Mouse (Mus musculus): ENCODE data around the gene Nr2c1.

Nr2c1 gene

DNA sequence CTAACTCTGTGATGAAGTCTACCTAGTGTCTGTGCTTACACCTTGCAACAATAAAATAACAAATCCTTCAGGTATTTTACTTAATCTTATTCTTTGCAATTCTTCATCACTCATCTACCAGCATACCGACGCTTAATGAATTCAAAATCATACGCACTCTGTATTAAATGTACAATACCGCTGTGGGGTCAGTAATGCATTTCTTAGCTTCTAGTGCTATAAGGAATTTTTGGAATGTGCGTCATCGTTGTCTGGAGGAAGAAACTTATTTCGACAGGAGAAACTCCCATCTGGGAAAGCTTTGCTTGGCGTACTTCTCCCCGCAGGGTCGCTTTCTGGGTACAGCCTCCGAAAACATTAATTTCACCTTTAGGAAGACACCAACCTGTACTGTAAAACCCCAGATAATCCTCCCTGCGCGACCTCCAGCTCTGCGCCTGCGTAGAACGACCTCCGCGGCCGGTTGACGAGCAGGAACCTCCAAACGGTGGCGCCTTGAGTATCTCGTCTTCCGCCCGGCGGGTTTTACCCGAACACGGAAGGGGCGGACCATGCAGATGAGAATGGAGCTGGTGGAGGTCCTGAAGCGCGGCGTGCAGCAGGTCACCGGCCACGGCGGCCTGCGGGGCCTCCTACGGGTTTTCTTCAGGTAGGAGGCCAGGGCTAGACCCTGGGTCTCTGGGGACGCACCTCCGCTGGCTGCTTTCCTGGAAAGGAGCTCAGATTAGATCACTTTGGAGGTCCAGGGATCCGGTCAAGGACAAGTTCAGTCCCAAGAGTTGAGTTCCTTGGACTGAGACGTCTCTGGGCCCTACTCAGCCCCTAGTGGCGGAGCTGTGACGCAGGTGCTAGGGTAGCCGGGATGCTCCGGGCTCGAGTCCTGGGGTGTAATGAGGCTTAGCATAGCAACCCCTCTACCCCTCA is 50.9 kb downstream of the Nr2c1 start, which contains the start of gene Ndufa12:
TSS of gene Ndufa12 (plus strand) at position 239 of the 924 bp plus-strand sequence.
- in situ Hi-C loops (cut with MboI, MseI), result no loop called here

- in situ Hi-C loops (cut with MboI, MseI), result no loop called here
These were observed 57.1 kb downstream of the Nr2c1 start for GRCm38 (mm10) chr10:94204973-94205372.

- in situ Hi-C loops (cut with MboI, MseI), result no loop called here
These were observed 63.1 kb downstream of the Nr2c1 start for GRCm38 (mm10) chr10:94210718-94211618.

DNA sequence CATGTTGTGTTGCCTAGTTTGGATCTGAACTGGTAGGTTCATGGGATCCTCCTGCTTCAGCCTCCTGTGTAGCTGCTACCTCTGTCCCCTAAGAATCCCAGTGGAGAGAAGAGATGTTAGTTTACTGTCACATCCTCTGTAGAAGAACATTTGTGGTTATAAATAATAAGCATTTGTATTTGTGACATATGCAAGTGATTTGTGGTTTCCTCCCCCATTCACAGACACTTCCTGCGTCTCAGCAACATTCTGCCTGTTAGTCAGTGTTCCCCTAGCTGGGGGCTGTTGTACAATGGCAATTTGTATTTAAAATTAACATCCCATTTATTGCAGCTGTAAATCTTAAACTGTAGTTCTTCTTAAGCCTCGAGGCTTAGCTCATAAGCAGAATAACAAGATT is 63.9 kb downstream of the Nr2c1 start:
- in situ Hi-C loops (cut with MboI, MseI), result no loop called here

DNA sequence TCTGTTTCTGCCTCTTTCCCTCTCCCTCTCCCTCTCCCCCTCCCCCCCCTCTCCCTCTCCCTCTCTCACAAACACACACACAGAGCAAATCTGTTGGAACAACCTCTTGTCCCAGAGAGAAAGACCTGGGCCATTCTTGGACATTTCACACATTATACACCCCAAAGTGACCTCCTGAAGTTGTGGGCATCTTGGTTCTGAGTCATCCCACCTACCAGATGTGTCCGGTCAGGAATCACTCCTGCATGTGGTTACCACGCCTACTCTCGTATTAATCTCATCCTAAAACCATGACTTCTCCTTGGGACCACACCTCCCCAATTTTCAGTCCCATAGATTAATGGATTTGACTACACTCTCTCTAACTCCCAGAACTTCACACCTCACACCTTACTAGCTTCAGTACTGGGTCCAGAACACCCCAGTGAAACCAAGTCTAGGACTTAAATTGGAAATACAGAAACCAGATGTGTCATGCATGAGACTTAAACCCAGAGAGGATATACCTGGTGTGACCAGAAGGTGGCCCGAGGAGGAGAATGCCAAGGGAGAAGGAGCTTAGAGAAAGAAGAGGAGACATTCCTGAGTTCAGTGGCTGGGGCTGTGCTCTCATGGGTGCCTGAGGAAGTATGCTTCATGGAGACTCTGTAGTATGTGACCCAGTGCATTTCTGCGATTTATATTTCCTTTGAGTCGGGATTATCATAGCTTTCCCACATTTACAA is 77.4 kb downstream of the Nr2c1 start:
- in situ Hi-C loops (cut with MboI, MseI), result no loop called here

DNA sequence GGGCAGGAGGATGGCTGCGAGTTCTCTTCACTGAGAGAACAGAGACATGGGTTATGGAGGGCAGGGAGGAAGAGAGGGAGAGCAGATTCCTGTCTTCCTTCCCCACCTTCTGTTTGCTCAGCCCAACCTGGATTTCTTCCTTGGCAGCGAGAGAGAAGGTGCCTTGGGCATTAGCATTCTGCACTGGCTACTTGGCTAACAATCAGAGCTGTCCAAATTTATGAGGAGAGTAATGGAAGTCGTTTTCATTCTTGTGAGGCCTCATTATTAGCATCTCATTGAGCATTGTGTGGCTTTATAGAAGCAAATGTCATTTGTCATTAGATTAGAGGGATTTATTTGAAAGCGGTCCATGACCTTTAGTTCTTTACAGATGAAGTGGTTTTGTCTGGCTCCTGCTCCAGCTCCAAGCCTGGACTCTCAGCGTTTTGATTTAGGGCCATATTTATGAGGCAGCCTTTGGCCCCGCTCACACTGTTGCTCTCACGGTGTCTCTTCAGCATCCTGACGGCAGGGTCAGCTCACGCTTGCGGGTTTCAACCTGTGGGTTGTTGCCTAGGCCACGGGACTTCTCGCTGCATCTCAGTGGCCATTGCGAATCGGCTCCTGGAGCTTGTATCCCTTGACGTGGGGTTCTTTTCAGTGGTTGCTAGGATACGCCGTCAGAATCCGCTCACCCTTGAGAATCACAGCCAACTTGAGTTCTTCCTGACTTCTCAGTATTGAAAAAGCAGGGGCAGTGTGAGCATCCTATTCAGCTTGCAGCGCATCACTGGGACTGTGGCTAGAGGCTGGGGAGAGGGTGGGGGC is 82.6 kb downstream of the Nr2c1 start:
- in situ Hi-C loops (cut with MboI, MseI), result no loop called here

- in situ Hi-C loops (cut with MboI, MseI), result no loop called here
These were observed 83.2 kb downstream of the Nr2c1 start for GRCm38 (mm10) chr10:94231025-94231424.

GRCm38 (mm10) chr10:94235200-94235599 is 87.4 kb downstream of the Nr2c1 start:
- in situ Hi-C loops (cut with MboI, MseI), result no loop called here

DNA sequence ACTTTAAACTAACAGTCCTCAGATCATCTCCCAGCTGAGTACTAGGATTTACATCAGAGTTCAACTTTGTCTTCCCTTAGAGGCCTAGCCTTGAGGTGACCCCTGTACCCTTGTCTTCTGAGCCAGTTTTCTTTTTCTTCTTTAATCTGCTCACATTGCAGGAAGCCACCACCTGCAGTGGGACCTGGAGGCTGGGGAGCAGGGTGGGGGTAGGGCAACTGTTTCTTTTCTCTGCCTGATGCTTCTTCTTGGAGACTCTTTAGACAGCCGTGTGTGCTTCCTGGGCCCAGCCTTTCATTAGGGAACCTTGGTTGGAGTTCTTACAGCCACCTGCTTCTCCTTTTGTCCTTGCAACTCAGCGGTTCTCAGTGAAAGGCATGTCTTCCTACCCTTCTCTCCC is 93.5 kb downstream of the Nr2c1 start:
- in situ Hi-C loops (cut with MboI, MseI), result no loop called here
